Comparison of ENCODE assay signal across 26 mouse cellular contexts in genomic region chr2:143708205-143708604, GRCm38 (mm10).
"Had no signal": no experiment of that assay in that cellular context is flagged by ENCODE, and none has a peak within 500 bp of the region (broad histone marks: within the 10 kb centered on the region; RNA-seq: fewer than 3 reads in every experiment).

No protein-coding gene starts in this region.

- H3K36me3 ChIP-seq: heart, embryonic 13.5 days; heart, embryonic 15.5 days; hindbrain, embryonic 13.5 days; hindbrain, embryonic 15.5 days; kidney, embryonic 15.5 days; limb, embryonic 10.5 days; limb, embryonic 12.5 days; liver, embryonic 13.5 days; liver, embryonic 15.5 days had no signal

- DNase-seq: gastrocnemius, postnatal 14 days; gastrocnemius, postnatal 36 days; heart, adult 2 months; heart, postnatal 14 days; heart, postnatal 36 days; kidney, adult 11 months; kidney, adult 2 months; kidney, adult 9 months; kidney, postnatal 14 days; kidney, postnatal 36 days; layer of hippocampus, adult 9-11 months; layer of hippocampus, postnatal 36 days; liver; liver, embryonic 13.5 days; liver, postnatal 0 days had no signal

- H3K4me3 ChIP-seq: heart, adult 2 months; heart, embryonic 13.5 days; heart, embryonic 15.5 days; hindbrain, embryonic 13.5 days; hindbrain, embryonic 15.5 days; kidney, embryonic 15.5 days; left cerebral cortex, adult 2 months; limb, embryonic 10.5 days; limb, embryonic 12.5 days; liver, embryonic 13.5 days; liver, embryonic 15.5 days had no signal

- H3K27ac ChIP-seq: heart, adult 2 months; heart, embryonic 13.5 days; heart, embryonic 15.5 days; hindbrain, embryonic 13.5 days; hindbrain, embryonic 15.5 days; hindbrain, postnatal 0 days; kidney, embryonic 15.5 days; kidney, postnatal 0 days; left cerebral cortex, adult 2 months; limb, embryonic 10.5 days; limb, embryonic 12.5 days; liver, embryonic 13.5 days; liver, embryonic 15.5 days had no signal

- H3K27me3 ChIP-seq: heart, embryonic 13.5 days; heart, embryonic 15.5 days; hindbrain, embryonic 13.5 days; hindbrain, embryonic 15.5 days; kidney, embryonic 15.5 days; limb, embryonic 12.5 days; liver, embryonic 13.5 days; liver, embryonic 15.5 days had no signal

- H3K4me1 ChIP-seq: heart, embryonic 13.5 days; heart, embryonic 15.5 days; hindbrain, embryonic 15.5 days; kidney, embryonic 15.5 days; liver, embryonic 13.5 days; liver, embryonic 15.5 days had no signal

- H3K9me3 ChIP-seq: heart, embryonic 13.5 days; heart, embryonic 15.5 days; hindbrain, embryonic 13.5 days; hindbrain, embryonic 15.5 days; kidney, embryonic 15.5 days; limb, embryonic 10.5 days; limb, embryonic 12.5 days; liver, embryonic 13.5 days; liver, embryonic 15.5 days had no signal
